9 mouse cellular contexts compared by ENCODE assay signal in genomic region chr5:65951513-65951909, GRCm38 (mm10). TPM values are rescaled to one million over a fixed set of nuclear protein-coding genes. Genes with fewer than 3 reads are reported as not detected.
DNase-seq lines count a peak whose midpoint lies in the region; ATAC-seq and TF ChIP-seq lines count a peak whose summit lies in the region.
"Had no signal": no experiment of that assay in that cellular context is flagged by ENCODE, and none has a peak within 500 bp of the region (broad histone marks: within the 10 kb centered on the region; RNA-seq: fewer than 3 reads in every experiment).

No protein-coding gene starts in this region.

- H3K27me3 ChIP-seq in heart, adult 2 months (ENCODE audit: control insufficient read depth, insufficient read depth, low read length): no peaks in the 10 kb centered on the region
- no peaks in the 10 kb centered on the region for H3K27me3 ChIP-seq in heart, embryonic 10.5 days (ENCODE audit: insufficient read depth, poor library complexity, severe bottlenecking)
- H3K27me3 ChIP-seq in CH12.LX (replicated peaks): no peaks in the 10 kb centered on the region
- no peaks in the 10 kb centered on the region for H3K27me3 ChIP-seq in forebrain, embryonic 15.5 days
- no peaks in the 10 kb centered on the region for H3K27me3 ChIP-seq in neural tube, embryonic 13.5 days

- no peak overlapping the region for H3K4me3 ChIP-seq in heart, adult 2 months
- no peak overlapping the region for H3K4me3 ChIP-seq in heart, embryonic 10.5 days
- no peak overlapping the region for H3K4me3 ChIP-seq in CH12.LX (replicated peaks in 1 of 3; ENCODE audit: low read depth in 2 of 3, low read length in 2 of 3, poor library complexity in 1 of 3)
- no peak overlapping the region for H3K4me3 ChIP-seq in forebrain, embryonic 15.5 days
- no peak overlapping the region for H3K4me3 ChIP-seq in neural tube, embryonic 13.5 days

- no peak overlapping the region for H3K4me2 ChIP-seq in CH12.LX (ENCODE audit: insufficient read depth, low read depth, poor library complexity, severe bottlenecking)
- H3K4me2 ChIP-seq in forebrain, embryonic 15.5 days (replicated peaks): no peak overlapping the region
- no peak overlapping the region for H3K4me2 ChIP-seq in neural tube, embryonic 13.5 days

- ATAC-seq in forebrain, embryonic 15.5 days (replicated peaks): no peak; the same call in 1 of the 2 replicates
- no peak for ATAC-seq in neural tube, embryonic 13.5 days (ENCODE audit: low read depth)
- no peak for ATAC-seq in monocyte, adult 5-6 weeks (replicated peaks; ENCODE audit: insufficient number of reproducible peaks, low FRiP score, low TSS enrichment, poor library complexity, severe bottlenecking)

- in situ Hi-C loops in CH12.LX (cut with MboI; ENCODE audit: low pct_ligation_motif_present, low pct_unique_long_range_greater_than_20kb, low sequenced_read_pairs): loop anchor here (25.0 kb wide), 1 partner anchor 286 kb away; no protein-coding TSS in a partner anchor

- H3K36me3 ChIP-seq in heart, adult 2 months (ENCODE audit: control insufficient read depth, insufficient read depth, low read length): no peaks in the 10 kb centered on the region
- H3K36me3 ChIP-seq in heart, embryonic 10.5 days: no peaks in the 10 kb centered on the region
- H3K36me3 ChIP-seq in CH12.LX (replicated peaks in 1 of 2; ENCODE audit: control insufficient read depth in 1 of 2, insufficient read depth in 1 of 2, low read length in 1 of 2): no peaks in the 10 kb centered on the region
- H3K36me3 ChIP-seq in forebrain, embryonic 15.5 days: no peaks in the 10 kb centered on the region
- no peaks in the 10 kb centered on the region for H3K36me3 ChIP-seq in neural tube, embryonic 13.5 days

- no peak for DNase-seq in heart, adult 2 months
- no peak for DNase-seq in heart, embryonic 10.5 days (ENCODE audit: low spot score)
- DNase-seq in CH12.LX (ENCODE audit: extremely low read depth): peak; percentile 36
- DNase-seq in heart, postnatal 14 days: no peak
- no peak for DNase-seq in layer of hippocampus, adult 9-10 months (ENCODE audit: low spot score)

- H3K4me1 ChIP-seq in heart, adult 2 months (ENCODE audit: control insufficient read depth, insufficient read depth, low read length): no peaks in the 10 kb centered on the region
- H3K4me1 ChIP-seq in heart, embryonic 10.5 days: peaks cover 19% of the 10 kb centered on the region
- peaks cover 0 to 30% of the 10 kb centered on the region in 2 experiments; a peak in 2 of 4 replicates for H3K4me1 ChIP-seq in CH12.LX (ENCODE audit: control insufficient read depth in 1 of 2, insufficient read depth in 2 of 2)
- peaks cover 26% of the 10 kb centered on the region for H3K4me1 ChIP-seq in forebrain, embryonic 15.5 days
- peaks cover 29% of the 10 kb centered on the region for H3K4me1 ChIP-seq in neural tube, embryonic 13.5 days (replicated peaks)

- 73% methylated on average over 4 of the region's 4 CpGs for WGBS in heart, adult 2 months
- WGBS in heart, embryonic 10.5 days: 66% methylated on average over 4 of the region's 4 CpGs
- 75% methylated on average over 4 of the region's 4 CpGs for WGBS in forebrain, embryonic 15.5 days
- WGBS in neural tube, embryonic 13.5 days: 74% methylated on average over 4 of the region's 4 CpGs

- dilution Hi-C loops in CH12.LX (cut with MboI; ENCODE audit: extremely low pct_ligation_motif_present, extremely low pct_unique_long_range_greater_than_20kb, low sequenced_read_pairs): no loop called here

- H3K9me3 ChIP-seq in heart, embryonic 10.5 days: no peaks in the 10 kb centered on the region
- H3K9me3 ChIP-seq in CH12.LX (replicated peaks; ENCODE audit: low read length): no peaks in the 10 kb centered on the region
- no peaks in the 10 kb centered on the region for H3K9me3 ChIP-seq in forebrain, embryonic 15.5 days
- no peaks in the 10 kb centered on the region for H3K9me3 ChIP-seq in neural tube, embryonic 13.5 days

- intact Hi-C loops in heart, adult 2 months (cut with DNase I): no loop called here
- intact Hi-C loops in heart, postnatal 14 days (cut with DNase I): no loop called here

- no peak for TF ChIP-seq POLR2A in heart, adult 2 months (IDR thresholded peaks at IDR 0.05; ENCODE audit: insufficient read depth, low read depth, low read length)
- TF ChIP-seq POLR2A in CH12.LX (IDR thresholded peaks at IDR 0.05; ENCODE audit: low read depth, low read length): no peak

- H3K9ac ChIP-seq in heart, adult 2 months (ENCODE audit: low read depth, low read length): no peak overlapping the region
- no peak overlapping the region for H3K9ac ChIP-seq in CH12.LX (ENCODE audit: insufficient read depth, low read depth)
- no peak overlapping the region for H3K9ac ChIP-seq in forebrain, embryonic 15.5 days (replicated peaks)
- H3K9ac ChIP-seq in neural tube, embryonic 13.5 days: no peak overlapping the region

- peak; percentile 47 for TF ChIP-seq CTCF in heart, adult 2 months (IDR thresholded peaks at IDR 0.05)
- TF ChIP-seq CTCF in CH12.LX (conservative IDR thresholded peaks at IDR 0.05 in 1 of 2, IDR thresholded peaks at IDR 0.05 in 1 of 2; ENCODE audit: low read depth in 2 of 2, low read length in 2 of 2): peak; percentile 58 to 64; a peak in 3 of 4 replicates

- no peaks in the 10 kb centered on the region for H3K79me2 ChIP-seq in heart, adult 2 months (replicated peaks; ENCODE audit: control insufficient read depth, insufficient read depth, low read length)
- H3K79me2 ChIP-seq in CH12.LX (replicated peaks; ENCODE audit: control insufficient read depth, extremely low read depth, insufficient read depth, poor library complexity, severe bottlenecking): no peaks in the 10 kb centered on the region

- H3K27ac ChIP-seq in heart, adult 2 months: no peak overlapping the region
- H3K27ac ChIP-seq in heart, embryonic 10.5 days: no peak overlapping the region
- no peak overlapping the region for H3K27ac ChIP-seq in CH12.LX (ENCODE audit: insufficient read depth, low read depth)
- H3K27ac ChIP-seq in forebrain, embryonic 15.5 days (replicated peaks): peak overlapping the region; percentile 86
- peak overlapping the region; percentile 94 for H3K27ac ChIP-seq in neural tube, embryonic 13.5 days (replicated peaks)

- peak; percentile 34 for TF ChIP-seq RAD21 in CH12.LX (IDR thresholded peaks at IDR 0.05; ENCODE audit: low read depth, low read length)

- no peak for TF ChIP-seq EP300 in heart, adult 2 months (IDR thresholded peaks at IDR 0.05; ENCODE audit: insufficient read depth, low read depth, low read length)
- no peak for TF ChIP-seq EP300 in CH12.LX (IDR thresholded peaks at IDR 0.05; ENCODE audit: low read length)

TF ChIP-seq in CH12.LX, 34 proteins besides CTCF, POLR2A, EP300 and RAD21:
- TF ChIP-seq BHLHE40 (IDR thresholded peaks at IDR 0.05; ENCODE audit: low read depth, low read length) (no peak), HCFC1 (IDR thresholded peaks at IDR 0.05; ENCODE audit: low read depth, low read length) (no peak), MAFK (IDR thresholded peaks at IDR 0.05; ENCODE audit: insufficient replicate concordance, low read length) (no peak), CHD1 (IDR thresholded peaks at IDR 0.05; ENCODE audit: low read depth, low read length) (no peak), ZC3H11A (IDR thresholded peaks at IDR 0.05; ENCODE audit: low read depth, low read length) (no peak), GABPA (IDR thresholded peaks at IDR 0.05; ENCODE audit: insufficient replicate concordance, low read depth, low read length) (no peak), MXI1 (IDR thresholded peaks at IDR 0.05; ENCODE audit: low read depth, low read length) (no peak), E2F4 (IDR thresholded peaks at IDR 0.05; ENCODE audit: insufficient replicate concordance, low read depth, low read length) (no peak), UBTF (IDR thresholded peaks at IDR 0.05; ENCODE audit: low read depth, low read length) (no peak), NELFE (IDR thresholded peaks at IDR 0.05; ENCODE audit: low read depth, low read length) (no peak), POLR2AphosphoS2 (IDR thresholded peaks at IDR 0.05; ENCODE audit: low read depth, low read length) (no peak), SIN3A (IDR thresholded peaks at IDR 0.05; ENCODE audit: low read length) (no peak), RCOR1 (conservative IDR thresholded peaks at IDR 0.05; ENCODE audit: low read depth, low read length) (no peak), ELF1 (IDR thresholded peaks at IDR 0.05; ENCODE audit: low read depth, low read length) (no peak), USF2 (conservative IDR thresholded peaks at IDR 0.05; ENCODE audit: low read depth, low read length) (no peak), TCF12 (IDR thresholded peaks at IDR 0.05; ENCODE audit: low read depth, low read length) (no peak), IRF4 (IDR thresholded peaks at IDR 0.05; ENCODE audit: low read depth, low read length) (no peak), JUND (conservative IDR thresholded peaks at IDR 0.05; ENCODE audit: low read depth, low read length) (no peak)
TF ChIP-seq in CH12.LX: peak in this region for 0.

RNA-seq across cellular contexts. Expression of gene Chrna9, which starts 16.8 kb away (rescaled TPM):
- total RNA-seq in heart, adult 2 months (2021): under 1 TPM; 0.18 to 0.52 TPM
- polyA plus RNA-seq in heart, adult 2 months (2012; rRNA removed): not detected in 2 replicates
- 0.09 TPM in 1 of 2 replicates, not detected in the other for polyA plus RNA-seq in heart, embryonic 10.5 days (2016; fragmentation: Nextera tagmentation; extraction: Ambion mirVana)
- total RNA-seq in CH12.LX (2012; rRNA removed) (not detected in 2 replicates), CH12.LX (2014; rRNA removed) (not detected in 2 replicates)
- 0.57 TPM in 1 of 2 replicates, not detected in the other for polyA plus RNA-seq in CH12.LX (2012; ENCODE audit: insufficient read length, low read depth)
- not detected in 2 replicates for polyA plus RNA-seq in forebrain, embryonic 15.5 days (2015; fragmentation: Nextera tagmentation; extraction: Ambion mirVana)
- not detected in 2 replicates for polyA plus RNA-seq in neural tube, embryonic 13.5 days (2015; fragmentation: Nextera tagmentation; extraction: Ambion mirVana)
- total RNA-seq in monocyte, adult 5-6 weeks (2017): not detected in 3 replicates
- 1 to 10 TPM in 1 of 2 experiments, under 1 TPM in 1; 0.14 to 5.2 TPM for total RNA-seq in heart, postnatal 14 days (2021)
- total RNA-seq: left cerebral cortex, postnatal 14 days had no signal

RNA-seq across cellular contexts. Expression of gene 9130230L23Rik, which starts 52.6 kb away (rescaled TPM):
- not detected for total RNA-seq in heart, adult 2 months (2021)
- 0.09 and 0.27 TPM in 2 replicates for polyA plus RNA-seq in heart, adult 2 months (2012; rRNA removed)
- 0.12 and 0.75 TPM in 2 replicates for polyA plus RNA-seq in heart, embryonic 10.5 days (2016; fragmentation: Nextera tagmentation; extraction: Ambion mirVana)
- total RNA-seq in CH12.LX (2012; rRNA removed) (0.30 and 0.38 TPM in 2 replicates), CH12.LX (2014; rRNA removed) (not detected in 2 replicates)
- polyA plus RNA-seq in CH12.LX (2012; ENCODE audit: insufficient read length, low read depth): 0.20 and 0.35 TPM in 2 replicates
- polyA plus RNA-seq in forebrain, embryonic 15.5 days (2015; fragmentation: Nextera tagmentation; extraction: Ambion mirVana): 0.15 TPM in 1 of 2 replicates, not detected in the other
- 0.10 TPM in 1 of 2 replicates, not detected in the other for polyA plus RNA-seq in neural tube, embryonic 13.5 days (2015; fragmentation: Nextera tagmentation; extraction: Ambion mirVana)
- total RNA-seq in monocyte, adult 5-6 weeks (2017): 0.11 to 0.87 TPM in 2 of 3 replicates, not detected in the other
- not detected for total RNA-seq in heart, postnatal 14 days (2021)
- total RNA-seq: left cerebral cortex, postnatal 14 days had no signal

Comparison
In these comparisons a context has a peak if more than half of its experiments do, and no peak if none do; other contexts are left out.
1. H3K27ac ChIP-seq: peak in forebrain, embryonic 15.5 days (single experiment) and neural tube, embryonic 13.5 days (single experiment); none in heart, adult 2 months (single experiment), heart, embryonic 10.5 days (single experiment) and CH12.LX (single experiment).